Mouse (Mus musculus) heart, embryonic 14.5 days (tissue): Measurements from ENCODE around the gene Rhbdf1. TPM values are rescaled to one million over a fixed set of nuclear protein-coding genes. Genes with fewer than 3 reads are reported as not detected.

Source experiments
- ATAC-seq: fragments of 200-750 bp; cut with Nextera tagmentation; 2 replicates; pipeline ENCODE4 v1.8.0; 2017; ENCODE audit warnings: low read depth, moderate TSS enrichment; ENCODE audit not compliant: insufficient number of reproducible peaks, insufficient read depth, low FRiP score
- H3K27ac ChIP-seq, 2 experiments: fragments of 200-500 bp in 1 of 2; fragments of 300-500 bp in 1 of 2; sonication (generic) in 1 of 2; replicated peaks in 1 of 2; 2 replicates each; pipeline ENCODE4 v1.5.1; 2012 to 2014; ENCODE audit warnings: low read depth in 2 of 2, low read length in 2 of 2, control low read depth in 1 of 2, mild to moderate bottlenecking in 1 of 2, mixed read lengths in 1 of 2; ENCODE audit not compliant: control insufficient read depth in 1 of 2, insufficient read depth in 1 of 2
- H3K27me3 ChIP-seq: fragments of 300-500 bp; sonication (generic); 2 replicates; pipeline ENCODE4 v1.6.1; 2014; ENCODE audit warnings: mild to moderate bottlenecking, low read length, control low read depth; ENCODE audit not compliant: control insufficient read depth, insufficient read depth
- H3K36me3 ChIP-seq: fragments of 300-500 bp; sonication (generic); 2 replicates; pipeline ENCODE4 v1.6.1; 2014; ENCODE audit warnings: mild to moderate bottlenecking, control low read depth, low read length, mixed read lengths; ENCODE audit not compliant: control insufficient read depth, insufficient read depth
- H3K4me1 ChIP-seq, 2 experiments: fragments of 200-500 bp in 1 of 2; fragments of 300-500 bp in 1 of 2; sonication (generic) in 1 of 2; 2 replicates each; pipeline ENCODE4 v1.6.1; 2012 to 2014; ENCODE audit warnings: low read length in 2 of 2, control low read depth in 1 of 2, mixed read lengths in 1 of 2; ENCODE audit not compliant: control insufficient read depth in 2 of 2, insufficient read depth in 2 of 2
- H3K4me2 ChIP-seq: fragments of 300-500 bp; sonication (generic); 2 replicates; pipeline ENCODE4 v1.6.1; 2014; ENCODE audit warnings: mild to moderate bottlenecking, low read length
- H3K4me3 ChIP-seq, 2 experiments: fragments of 200-500 bp in 1 of 2; fragments of 300-500 bp in 1 of 2; sonication (generic) in 1 of 2; 2 replicates each; pipeline ENCODE4 v1.5.1; 2012 to 2014; ENCODE audit warnings: low read length in 2 of 2, mild to moderate bottlenecking in 2 of 2, control low read depth in 1 of 2, low read depth in 1 of 2, moderate library complexity in 1 of 2; ENCODE audit not compliant: control insufficient read depth in 1 of 2, insufficient read depth in 1 of 2
- H3K9ac ChIP-seq: fragments of 300-500 bp; sonication (generic); 2 replicates; pipeline ENCODE4 v1.6.1; 2014; ENCODE audit warnings: mild to moderate bottlenecking, low read length
- H3K9me3 ChIP-seq: fragments of 300-500 bp; sonication (generic); 2 replicates; pipeline ENCODE4 v1.6.1; 2016; ENCODE audit warnings: low read length, control low read depth; ENCODE audit not compliant: control insufficient read depth
- WGBS: fragments of 180-500 bp; shearing (Covaris S2); extraction: QIAGEN DNeasy Blood & Tissue Kit; methylation state at CpG from one replicate; pipeline ENCODE4 v1.1.7; 2014; 5-methylcytosine and 5-hydroxymethylcytosine counted together
- polyA plus RNA-seq: library from polyadenylated mRNA; unstranded; fragments of >200 nt; fragmentation: Nextera tagmentation; extraction: Ambion mirVana; gene quantifications from 2 replicates; pipeline ENCODE4 v1.2.1, GENCODE M21; 2014

The Rhbdf1 gene
- polyA plus RNA-seq, 1 experiment from 2014 or later: 26.6 TPM

- H3K27ac ChIP-seq: no peak overlapping the region
- H3K36me3 ChIP-seq: peaks cover 68% of the 10 kb centered on the region
- H3K9ac ChIP-seq: no peak overlapping the region
- no peaks in the 10 kb centered on the region for H3K27me3 ChIP-seq
- peaks cover 5 to 14% of the 10 kb centered on the region in 2 experiments; a peak in 3 of 4 replicates for H3K4me1 ChIP-seq
- no peaks in the 10 kb centered on the region for H3K9me3 ChIP-seq
- no peak overlapping the region for H3K4me2 ChIP-seq
- ATAC-seq: no peak
- WGBS: 83% methylated on average over 10 of the region's 10 CpGs
- no peak overlapping the region for H3K4me3 ChIP-seq
Observed at GRCm38 (mm10) chr11:32232848-32233247, 10.7 kb upstream of the Rhbdf1 start.

GRCm38 (mm10) chr11:32231125-32231524, 9.0 kb upstream of the Rhbdf1 start:
- H3K9me3 ChIP-seq: no peaks in the 10 kb centered on the region
- no peak overlapping the region for H3K9ac ChIP-seq
- no peak overlapping the region for H3K4me2 ChIP-seq
- no peaks in the 10 kb centered on the region for H3K27me3 ChIP-seq
- H3K4me1 ChIP-seq: peaks cover 11 to 20% of the 10 kb centered on the region in 2 experiments
- no peak overlapping the region for H3K27ac ChIP-seq
- ATAC-seq: no peak
- no peak overlapping the region for H3K4me3 ChIP-seq
- 90% methylated on average over 2 of the region's 2 CpGs for WGBS
- peaks cover 57% of the 10 kb centered on the region for H3K36me3 ChIP-seq

GRCm38 (mm10) chr11:32230220-32230619, 8.1 kb upstream of the Rhbdf1 start:
- Histone ChIP-seq H3K4me1 (peaks cover 17 to 20% of the 10 kb centered on the region in 2 experiments), H3K9ac (no peak overlapping the region), H3K36me3 (peaks cover 57% of the 10 kb centered on the region), H3K27me3 (no peaks in the 10 kb centered on the region), H3K9me3 (no peaks in the 10 kb centered on the region), H3K4me3 (no peak overlapping the region), H3K4me2 (no peak overlapping the region), H3K27ac (no peak overlapping the region)
- 69% methylated on average over 4 of the region's 4 CpGs for WGBS
- no peak for ATAC-seq

DNA sequence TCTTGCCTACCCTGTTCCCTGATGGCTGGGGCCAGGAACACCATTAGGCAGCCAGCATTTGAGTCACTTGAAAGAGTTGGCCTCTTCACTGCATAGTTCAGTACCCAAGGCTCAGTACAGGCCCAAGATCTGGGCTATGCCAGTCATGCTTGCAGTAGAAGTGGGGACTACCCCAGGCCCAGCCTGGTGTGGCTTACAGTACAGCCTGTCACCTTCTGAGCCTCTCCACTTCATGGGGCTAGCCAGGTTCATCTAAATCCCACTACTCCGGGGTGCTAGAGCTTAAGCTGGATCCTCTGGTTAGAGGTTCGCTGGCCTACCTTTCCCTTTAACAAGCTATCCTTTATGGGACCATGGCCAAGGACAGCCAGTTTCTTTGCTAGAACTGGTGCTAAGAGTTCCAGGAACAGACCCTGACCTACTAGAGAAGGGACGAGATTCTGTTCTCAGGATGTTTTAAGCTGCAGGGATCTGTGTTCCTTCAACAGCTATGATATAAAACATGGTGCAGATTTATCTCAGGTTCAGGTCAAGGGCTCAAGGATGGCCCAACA, 6.3 kb upstream of the Rhbdf1 start:
- Histone ChIP-seq H3K4me1 (peaks cover 24 to 30% of the 10 kb centered on the region in 2 experiments), H3K27ac (no peak overlapping the region), H3K9ac (no peak overlapping the region), H3K9me3 (no peaks in the 10 kb centered on the region), H3K27me3 (no peaks in the 10 kb centered on the region), H3K36me3 (peaks cover 45% of the 10 kb centered on the region), H3K4me3 (no peak overlapping the region), H3K4me2 (no peak overlapping the region)
- no peak for ATAC-seq
- WGBS: 79% methylated on average over 3 of the region's 3 CpGs

DNA sequence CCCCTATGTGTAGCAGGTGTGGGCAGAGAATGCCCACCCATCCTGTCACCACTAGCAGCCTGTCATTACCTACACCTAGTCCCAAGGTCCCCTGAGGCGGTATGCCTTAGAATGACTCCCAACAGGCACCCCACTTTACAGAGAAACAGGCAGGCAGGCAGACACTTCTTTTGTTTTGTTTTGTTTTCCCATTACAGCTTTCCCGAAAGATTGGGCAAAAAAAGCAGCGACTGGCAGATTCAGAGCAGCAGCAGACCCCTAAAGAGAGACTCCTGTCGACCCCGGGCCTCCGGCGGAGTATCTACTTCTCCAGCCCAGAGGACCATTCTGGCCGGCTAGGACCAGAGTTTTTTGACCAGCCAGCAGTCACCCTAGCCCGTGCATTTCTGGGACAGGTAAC, 5.5 kb upstream of the Rhbdf1 start:
- Histone ChIP-seq H3K4me3 (no peak overlapping the region), H3K27ac (no peak overlapping the region), H3K4me1 (peaks cover 30 to 38% of the 10 kb centered on the region in 2 experiments)

GRCm38 (mm10) chr11:32227041-32227440, 4.9 kb upstream of the Rhbdf1 start:
- peaks cover 32% of the 10 kb centered on the region for H3K36me3 ChIP-seq
- peak overlapping the region; percentile 59 to 83 for H3K4me3 ChIP-seq
- H3K27me3 ChIP-seq: no peaks in the 10 kb centered on the region
- H3K27ac ChIP-seq: peak overlapping the region; percentile 87 to 89
- peak overlapping the region; percentile 72 for H3K4me2 ChIP-seq
- no peak for ATAC-seq
- peaks cover 33 to 42% of the 10 kb centered on the region in 2 experiments for H3K4me1 ChIP-seq
- H3K9me3 ChIP-seq: no peaks in the 10 kb centered on the region
- peak overlapping the region; percentile 77 for H3K9ac ChIP-seq
- 41% methylated on average over 1 of the region's 1 CpGs for WGBS

More for the DNA sequence above, 5.5 kb upstream of the Rhbdf1 start:
- H3K9me3 ChIP-seq: no peaks in the 10 kb centered on the region
- WGBS: 92% methylated on average over 9 of the region's 9 CpGs
- no peak for ATAC-seq
- no peak overlapping the region for H3K9ac ChIP-seq
- peaks cover 37% of the 10 kb centered on the region for H3K36me3 ChIP-seq
- H3K27me3 ChIP-seq: no peaks in the 10 kb centered on the region
- no peak overlapping the region for H3K4me2 ChIP-seq

- Histone ChIP-seq H3K4me2 (peak within 1 kb of the TSS; percentile 72), H3K9ac (peak within 1 kb of the TSS; percentile 77), H3K9me3 (no peaks in the 10 kb centered on the region), H3K36me3 (peaks cover 24% of the 10 kb centered on the region), H3K27me3 (no peaks in the 10 kb centered on the region), H3K4me1 (peaks cover 33 to 42% of the 10 kb centered on the region in 2 experiments), H3K27ac (peak within 1 kb of the TSS; percentile 87 to 89), H3K4me3 (peak within 1 kb of the TSS; percentile 59 to 83)
- ATAC-seq: peak; percentile 54; the same call in 1 of the 2 replicates
- 4% methylated on average over 47 of the region's 47 CpGs for WGBS
Observed at GRCm38 (mm10) chr11:32226124-32226871, 4.2 kb upstream of the Rhbdf1 start, which contains the start of gene Mpg. TSS of gene Mpg (plus strand) at chr11:32226505.
